Mouse (Mus musculus) megakaryocyte, embryonic 14.5 days (primary cell): ENCODE results near the gene Dph2. TPM values are rescaled to one million over a fixed set of nuclear protein-coding genes. Genes with fewer than 3 reads are reported as not detected.

Experiments used
- H3K27me3 ChIP-seq: replicated peaks from 2 replicates; pipeline ENCODE3; 2012; ENCODE audit warnings: inconsistent platforms
- H3K36me3 ChIP-seq: replicated peaks from 2 replicates; pipeline ENCODE3; 2012; ENCODE audit warnings: low read length, inconsistent platforms, mixed read lengths
- H3K4me1 ChIP-seq: 2 replicates; pipeline ENCODE4 v1.6.1; 2012; ENCODE audit warnings: inconsistent platforms
- H3K4me3 ChIP-seq: replicated peaks from 2 replicates; pipeline ENCODE3; 2012; ENCODE audit warnings: moderate library complexity, mild to moderate bottlenecking, inconsistent platforms
- H3K9me3 ChIP-seq: 2 replicates; pipeline ENCODE4 v1.6.1; 2012; ENCODE audit warnings: inconsistent platforms
- FLI1 ChIP-seq: IDR thresholded peaks from 2 replicates; pipeline ENCODE4 v1.6.1; 2012; ENCODE audit warnings: low read length, inconsistent platforms, mixed read lengths
- GATA1 ChIP-seq: IDR thresholded peaks from 3 replicates; pipeline ENCODE4 v1.6.1; 2012; ENCODE audit warnings: mixed read lengths, low read length, inconsistent platforms, borderline replicate concordance
- polyA plus RNA-seq: library from polyadenylated mRNA; stranded (reverse); fragments of >175 nt; gene quantifications from 2 replicates; pipeline ENCODE4 v1.2.3, GENCODE M21; 2012; ENCODE audit warnings: low replicate concordance; ENCODE audit not compliant: insufficient read depth

The Dph2 gene
- 3.1 and 9.9 TPM in 2 replicates for polyA plus RNA-seq

- Histone ChIP-seq H3K36me3 (peaks cover 55% of the 10 kb centered on the region), H3K27me3 (no peaks in the 10 kb centered on the region), H3K4me3 (peak within 1 kb of the TSS; percentile 99), H3K9me3 (no peaks in the 10 kb centered on the region), H3K4me1 (peaks cover 31% of the 10 kb centered on the region)
- TF ChIP-seq FLI1, result no peak
- TF ChIP-seq GATA1, result no peak
Measured at GRCm38 (mm10) chr4:117891738-117892161, at the start of gene Dph2. Dph2 (minus strand) TSS chr4:117892032.

- no peaks in the 10 kb centered on the region for H3K9me3 ChIP-seq
- H3K36me3 ChIP-seq, result peaks cover 29% of the 10 kb centered on the region
- H3K4me1 ChIP-seq, result no peaks in the 10 kb centered on the region; the same call in 1 of the 2 replicates
- peaks cover 4% of the 10 kb centered on the region for H3K27me3 ChIP-seq
- TF ChIP-seq GATA1, result no peak
- no peak for TF ChIP-seq FLI1
- H3K4me3 ChIP-seq, result no peak overlapping the region
Measured at GRCm38 (mm10) chr4:117936964-117937363, 45.1 kb upstream of the Dph2 start.

- Histone ChIP-seq H3K36me3 (peaks cover 13% of the 10 kb centered on the region), H3K4me1 (peaks cover 13% of the 10 kb centered on the region), H3K4me3 (no peak overlapping the region), H3K27me3 (peaks cover 23% of the 10 kb centered on the region), H3K9me3 (peaks cover 11% of the 10 kb centered on the region)
- no peak for TF ChIP-seq GATA1
- no peak for TF ChIP-seq FLI1
Measured at GRCm38 (mm10) chr4:117934081-117934480, 42.2 kb upstream of the Dph2 start.

GRCm38 (mm10) chr4:117933248-117933647, 41.4 kb upstream of the Dph2 start:
- Histone ChIP-seq H3K36me3 (peaks cover 13% of the 10 kb centered on the region), H3K27me3 (peaks cover 31% of the 10 kb centered on the region), H3K4me3 (no peak overlapping the region), H3K9me3 (peaks cover 11% of the 10 kb centered on the region), H3K4me1 (peaks cover 21% of the 10 kb centered on the region)
- TF ChIP-seq GATA1 (no peak), FLI1 (no peak)

GRCm38 (mm10) chr4:117929391-117929881, 37.6 kb upstream of the Dph2 start, which contains the start of gene Artn:
Artn (minus strand) TSS chr4:117929763.
- no peak for TF ChIP-seq FLI1
- TF ChIP-seq GATA1, result no peak
- Histone ChIP-seq H3K9me3 (peaks cover 14% of the 10 kb centered on the region), H3K36me3 (peaks cover 9% of the 10 kb centered on the region), H3K4me1 (peaks cover 56% of the 10 kb centered on the region), H3K27me3 (peaks cover 62% of the 10 kb centered on the region), H3K4me3 (peak within 1 kb of the TSS; percentile 83)

GRCm38 (mm10) chr4:117928699-117929241, 36.9 kb upstream of the Dph2 start:
- peaks cover 9% of the 10 kb centered on the region for H3K36me3 ChIP-seq
- H3K4me1 ChIP-seq, result peaks cover 63% of the 10 kb centered on the region
- peaks cover 14% of the 10 kb centered on the region for H3K9me3 ChIP-seq
- TF ChIP-seq FLI1 (no peak), GATA1 (no peak)
- H3K4me3 ChIP-seq, result peak overlapping the region; percentile 83
- peaks cover 62% of the 10 kb centered on the region for H3K27me3 ChIP-seq

GRCm38 (mm10) chr4:117928234-117928633, 36.4 kb upstream of the Dph2 start:
- Histone ChIP-seq H3K4me3 (no peak overlapping the region), H3K27me3 (peaks cover 63% of the 10 kb centered on the region)

GRCm38 (mm10) chr4:117926545-117927482, 35.0 kb upstream of the Dph2 start:
- Histone ChIP-seq H3K36me3 (no peaks in the 10 kb centered on the region), H3K9me3 (peaks cover 14% of the 10 kb centered on the region), H3K4me3 (peak overlapping the region; percentile 91), H3K4me1 (peaks cover 83% of the 10 kb centered on the region), H3K27me3 (peaks cover 64% of the 10 kb centered on the region)
- no peak for TF ChIP-seq GATA1
- TF ChIP-seq FLI1, result no peak

More at GRCm38 (mm10) chr4:117928234-117928633, 36.4 kb upstream of the Dph2 start:
- H3K4me1 ChIP-seq, result peaks cover 68% of the 10 kb centered on the region
- TF ChIP-seq FLI1 (no peak), GATA1 (no peak)
- H3K36me3 ChIP-seq, result peaks cover 9% of the 10 kb centered on the region
- H3K9me3 ChIP-seq, result peaks cover 14% of the 10 kb centered on the region

- H3K4me1 ChIP-seq, result peaks cover 91% of the 10 kb centered on the region
- no peaks in the 10 kb centered on the region for H3K36me3 ChIP-seq
- H3K9me3 ChIP-seq, result peaks cover 7% of the 10 kb centered on the region; the same call in 1 of the 2 replicates
- no peak for TF ChIP-seq FLI1
- TF ChIP-seq GATA1, result no peak
- H3K4me3 ChIP-seq, result peak overlapping the region; percentile 73
- H3K27me3 ChIP-seq, result peaks cover 54% of the 10 kb centered on the region
Measured at GRCm38 (mm10) chr4:117924916-117925315, 33.1 kb upstream of the Dph2 start.

- Histone ChIP-seq H3K9me3 (0 out of 2 replicates have a peak, but pooled peaks cover 3% of the 10 kb centered on the region), H3K27me3 (peaks cover 39% of the 10 kb centered on the region), H3K4me1 (peaks cover 86% of the 10 kb centered on the region), H3K36me3 (no peaks in the 10 kb centered on the region), H3K4me3 (no peak overlapping the region)
- TF ChIP-seq GATA1, result no peak
- no peak for TF ChIP-seq FLI1
Measured at GRCm38 (mm10) chr4:117923450-117923849, 31.6 kb upstream of the Dph2 start.
